Comparison of ENCODE assay signal across 9 mouse cellular contexts in genomic region chr2:157340221-157340741, GRCm38 (mm10). TPM values are rescaled to one million over a fixed set of nuclear protein-coding genes. Genes with fewer than 3 reads are reported as not detected.
DNase-seq lines count a peak whose midpoint lies in the region; ATAC-seq and TF ChIP-seq lines count a peak whose summit lies in the region.
"Had no signal": no experiment of that assay in that cellular context is flagged by ENCODE, and none has a peak within 500 bp of the region (broad histone marks: within the 10 kb centered on the region; RNA-seq: fewer than 3 reads in every experiment).

No protein-coding gene starts in this region.

- 45% methylated on average over 7 of the region's 7 CpGs for WGBS in heart, adult 2 months
- WGBS in stomach, postnatal 0 days: 52% methylated on average over 7 of the region's 7 CpGs

- H3K4me2 ChIP-seq in stomach, postnatal 0 days (replicated peaks; ENCODE audit: low read depth): no peak overlapping the region

- no peak overlapping the region for H3K9ac ChIP-seq in heart, adult 2 months (ENCODE audit: low read depth, low read length)
- no peak overlapping the region for H3K9ac ChIP-seq in stomach, postnatal 0 days (ENCODE audit: low read length)

- peak; percentile 22; the same call in 1 of the 2 replicates for ATAC-seq in stomach, postnatal 0 days (ENCODE audit: low FRiP score, low TSS enrichment)

- H3K79me2 ChIP-seq in heart, adult 2 months (replicated peaks; ENCODE audit: control insufficient read depth, insufficient read depth, low read length): no peaks in the 10 kb centered on the region

- TF ChIP-seq CTCF in heart, adult 2 months (IDR thresholded peaks at IDR 0.05): no peak
- no peak for TF ChIP-seq CTCF in stomach, postnatal 0 days (IDR thresholded peaks at IDR 0.05; ENCODE audit: low read depth)

- intact Hi-C loops in heart, adult 2 months (cut with DNase I): no loop called here
- intact Hi-C loops in gastrocnemius, postnatal 36 days (cut with DNase I): loop anchor here (2.0 kb wide), 1 partner anchor 233 kb away; no protein-coding TSS in a partner anchor

- TF ChIP-seq POLR2A in heart, adult 2 months (IDR thresholded peaks at IDR 0.05; ENCODE audit: insufficient read depth, low read depth, low read length): no peak

- H3K4me3 ChIP-seq in heart, adult 2 months: no peak overlapping the region
- H3K4me3 ChIP-seq in stomach, postnatal 0 days (ENCODE audit: low read depth, low read length): no peak overlapping the region

- DNase-seq in retina, postnatal 1 day: peak; percentile 46
- DNase-seq in retina, embryonic 14.5 days (ENCODE audit: low spot score): no peak
- DNase-seq in heart, adult 2 months: peak; percentile 24 to 43
- DNase-seq in layer of hippocampus, adult 11-12 months (ENCODE audit: low spot score): peak; percentile 74
- peak; percentile 39 for DNase-seq in lung, postnatal 25 days (ENCODE audit: low spot score)
- DNase-seq in stomach, postnatal 0 days (ENCODE audit: low spot score): no peak
- no peak for DNase-seq in natural killer cell, adult 2 months (ENCODE audit: low spot score in 2 of 2)
- no peak for DNase-seq in gastrocnemius, postnatal 36 days

- TF ChIP-seq EP300 in heart, adult 2 months (IDR thresholded peaks at IDR 0.05; ENCODE audit: insufficient read depth, low read depth, low read length): no peak
- TF ChIP-seq EP300 in stomach, postnatal 0 days (optimal IDR thresholded peaks at IDR 0.05): no peak

- H3K27ac ChIP-seq in heart, adult 2 months: no peak overlapping the region
- 0 out of 2 replicates have a peak overlapping the region, but pooled peaks have one; percentile 2 for H3K27ac ChIP-seq in stomach, postnatal 0 days (replicated peaks)

- no peaks in the 10 kb centered on the region for H3K4me1 ChIP-seq in heart, adult 2 months (ENCODE audit: control insufficient read depth, insufficient read depth, low read length)
- no peaks in the 10 kb centered on the region for H3K4me1 ChIP-seq in stomach, postnatal 0 days (replicated peaks; ENCODE audit: control insufficient read depth, insufficient read depth)

- H3K27me3 ChIP-seq in heart, adult 2 months (ENCODE audit: control insufficient read depth, insufficient read depth, low read length): no peaks in the 10 kb centered on the region
- no peaks in the 10 kb centered on the region for H3K27me3 ChIP-seq in stomach, postnatal 0 days (ENCODE audit: control insufficient read depth, insufficient read depth, low read length)

- no peaks in the 10 kb centered on the region for H3K36me3 ChIP-seq in heart, adult 2 months (ENCODE audit: control insufficient read depth, insufficient read depth, low read length)
- no peaks in the 10 kb centered on the region for H3K36me3 ChIP-seq in stomach, postnatal 0 days (ENCODE audit: control insufficient read depth, insufficient read depth, low read length)

- no peaks in the 10 kb centered on the region for H3K9me3 ChIP-seq in stomach, postnatal 0 days (ENCODE audit: control insufficient read depth, low read length)

RNA-seq across cellular contexts. Expression of gene Ghrh, which starts 7.0 kb away (rescaled TPM):
- total RNA-seq in heart, adult 2 months (2021): not detected
- not detected in 2 replicates for polyA plus RNA-seq in heart, adult 2 months (2012; rRNA removed)
- polyA plus RNA-seq in stomach, postnatal 0 days (2015; fragmentation: Nextera tagmentation; extraction: Ambion mirVana): 0.49 and 0.51 TPM in 2 replicates
- total RNA-seq in gastrocnemius, postnatal 36 days (2021): not detected
- polyA plus RNA-seq: heart, embryonic 14.5 days had no signal

RNA-seq across cellular contexts. Expression of gene Manbal, which starts 27.1 kb away (rescaled TPM):
- 10 to 100 TPM; 14.5 to 20.1 TPM for total RNA-seq in heart, adult 2 months (2021)
- 42.6 and 44.2 TPM in 2 replicates for polyA plus RNA-seq in heart, adult 2 months (2012; rRNA removed)
- polyA plus RNA-seq in stomach, postnatal 0 days (2015; fragmentation: Nextera tagmentation; extraction: Ambion mirVana): 68.8 and 68.9 TPM in 2 replicates
- total RNA-seq in gastrocnemius, postnatal 36 days (2021): 10 to 100 TPM; 15.3 to 15.6 TPM

Comparison
In these comparisons a context has a peak if more than half of its experiments do, and no peak if none do; other contexts are left out.
1. DNase-seq: peak in retina, postnatal 1 day (single experiment), heart, adult 2 months (2 of 2), layer of hippocampus, adult 11-12 months (single experiment) and lung, postnatal 25 days (single experiment); none in retina, embryonic 14.5 days (single experiment), stomach, postnatal 0 days (single experiment), natural killer cell, adult 2 months (0 of 2) and gastrocnemius, postnatal 36 days (0 of 2).